Mouse (Mus musculus): ENCODE measurements at regions not wholly inside any gene's neighbourhood (a gene's known extent, or its start where the extent isn't known, plus 50 kb on each side); places are given as distances from the start of the nearest gene placed in this dataset.

GRCm38 (mm10) chr6:143768115-143768514, 601.1 kb downstream of the Etnk1 start:
- no peak for DNase-seq (ENCODE audit: low spot score)

All from urinary bladder, postnatal 14 days (tissue).